Mouse (Mus musculus) heart, postnatal 0 days (tissue): ENCODE measurements around the gene Shbg.

Source experiments
- CTCF ChIP-seq: IDR thresholded peaks from 2 replicates; pipeline ENCODE4 v1.5.1; 2016; ENCODE audit warnings: antibody characterized with exemption, control low read depth, low read depth
- EP300 ChIP-seq: IDR thresholded peaks from 2 replicates; pipeline ENCODE4 v1.6.1; 2016; ENCODE audit warnings: antibody characterized with exemption, low read depth

GRCm38 (mm10) chr11:69601768-69602167 lies 15.9 kb downstream of the Shbg start:
- TF ChIP-seq CTCF: no peak
- TF ChIP-seq EP300: no peak
